Mouse (Mus musculus): ENCODE results near the gene Ly6c2.
A peak's percentile ranks its signal among the peaks of the same experiment; 100 is the strongest.
"Not testable (repeated sequence)": the region's sequence is repeated elsewhere in the genome, so short reads cannot be mapped to it uniquely, and the experiment has no call there.

Ly6c2 gene

GRCm38 (mm10) chr15:75111861-75112630 lies at the start of gene Ly6c2:
Ly6c2 (minus strand) TSS chr15:75111970.
- DNase-seq (ENCODE audit: extremely low read depth, low read depth), result not testable (repeated sequence)

GRCm38 (mm10) chr15:75157646-75158045 lies 45.9 kb upstream of the Ly6c2 start:
- DNase-seq (ENCODE audit: extremely low read depth, low read depth), result no peak

GRCm38 (mm10) chr15:75154940-75155339 lies 43.2 kb upstream of the Ly6c2 start, which contains the start of gene Ly6g:
Ly6g (plus strand) TSS chr15:75155240.
- no peak for DNase-seq (ENCODE audit: extremely low read depth, low read depth)

- no peak for DNase-seq (ENCODE audit: extremely low read depth, low read depth)
Observed at GRCm38 (mm10) chr15:75153087-75153486, 41.3 kb upstream of the Ly6c2 start.

- DNase-seq (ENCODE audit: extremely low read depth, low read depth), result no peak
Observed at GRCm38 (mm10) chr15:75143735-75144134, 32.0 kb upstream of the Ly6c2 start.

- not testable (repeated sequence) for DNase-seq (ENCODE audit: extremely low read depth, low read depth)
Observed at GRCm38 (mm10) chr15:75141812-75142360, 30.1 kb upstream of the Ly6c2 start.

GRCm38 (mm10) chr15:75137739-75138138 lies 26.0 kb upstream of the Ly6c2 start:
- DNase-seq (ENCODE audit: extremely low read depth, low read depth), result not testable (repeated sequence)

GRCm38 (mm10) chr15:75135090-75135783 lies 23.5 kb upstream of the Ly6c2 start:
- DNase-seq (ENCODE audit: extremely low read depth, low read depth), result not testable (repeated sequence)

GRCm38 (mm10) chr15:75132346-75132745 lies 20.6 kb upstream of the Ly6c2 start:
- not testable (repeated sequence) for DNase-seq (ENCODE audit: extremely low read depth, low read depth)

GRCm38 (mm10) chr15:75120066-75120465 lies 8.3 kb upstream of the Ly6c2 start:
- peak; percentile 21 for DNase-seq (ENCODE audit: extremely low read depth, low read depth)

GRCm38 (mm10) chr15:75118742-75119141 lies 7.0 kb upstream of the Ly6c2 start:
- DNase-seq (ENCODE audit: extremely low read depth, low read depth), result peak; percentile 2

GRCm38 (mm10) chr15:75117481-75117880 lies 5.7 kb upstream of the Ly6c2 start:
- DNase-seq (ENCODE audit: extremely low read depth, low read depth), result not testable (repeated sequence)

- DNase-seq (ENCODE audit: extremely low read depth, low read depth), result no peak
Observed at GRCm38 (mm10) chr15:75116525-75116924, 4.8 kb upstream of the Ly6c2 start.

- DNase-seq (ENCODE audit: extremely low read depth, low read depth), result not testable (repeated sequence)
Observed at GRCm38 (mm10) chr15:75110424-75110823, 1.3 kb downstream of the Ly6c2 start.

GRCm38 (mm10) chr15:75099261-75099660 lies 12.5 kb downstream of the Ly6c2 start:
- DNase-seq (ENCODE audit: extremely low read depth, low read depth), result no peak

- peak; percentile 6 for DNase-seq (ENCODE audit: extremely low read depth, low read depth)
Observed at GRCm38 (mm10) chr15:75088041-75088440, 23.7 kb downstream of the Ly6c2 start.

GRCm38 (mm10) chr15:75069965-75070364 lies 41.8 kb downstream of the Ly6c2 start:
- DNase-seq (ENCODE audit: extremely low read depth, low read depth), result no peak

GRCm38 (mm10) chr15:75062030-75062574 lies 49.7 kb downstream of the Ly6c2 start:
- peak; percentile 26 for DNase-seq (ENCODE audit: extremely low read depth, low read depth)

- peak; percentile 14 for DNase-seq (ENCODE audit: extremely low read depth, low read depth)
Observed at GRCm38 (mm10) chr15:75060505-75060904, 51.3 kb downstream of the Ly6c2 start.
